Mouse (Mus musculus) cerebellum, adult 2 months (tissue): ENCODE measurements around the gene Aanat. TPM values are rescaled to one million over a fixed set of nuclear protein-coding genes. Genes with fewer than 3 reads are reported as not detected.

Experiments used
- DNase-seq, 2 experiments: peaks; one replicate each; pipeline ENCODE4 v3.0.0; 2021
- H3K27ac ChIP-seq: fragments of 200-500 bp; 2 replicates; pipeline ENCODE4 v1.5.1; 2012; ENCODE audit warnings: low read length, control low read depth, inconsistent platforms; ENCODE audit not compliant: insufficient read depth
- H3K27me3 ChIP-seq: fragments of 200-500 bp; 2 replicates; pipeline ENCODE4 v1.6.1; 2012; ENCODE audit warnings: inconsistent platforms, mild to moderate bottlenecking, low read length, moderate library complexity; ENCODE audit not compliant: control insufficient read depth, insufficient read depth
- H3K4me1 ChIP-seq: fragments of 200-500 bp; 2 replicates; pipeline ENCODE4 v1.6.1; 2011; ENCODE audit warnings: low read length; ENCODE audit not compliant: control insufficient read depth, insufficient read depth
- H3K4me3 ChIP-seq: fragments of 200-500 bp; replicated peaks from 2 replicates; pipeline ENCODE3; 2011; ENCODE audit warnings: mild to moderate bottlenecking, low read depth, low read length, control low read depth; ENCODE audit not compliant: insufficient read depth
- CTCF ChIP-seq: fragments of 200-500 bp; IDR thresholded peaks from 2 replicates; pipeline ENCODE4 v1.5.1; 2011; ENCODE audit warnings: low read depth, mild to moderate bottlenecking, control low read depth, low read length, moderate library complexity, borderline replicate concordance; ENCODE audit not compliant: insufficient read depth
- POLR2A ChIP-seq: fragments of 200-500 bp; IDR thresholded peaks from 2 replicates; pipeline ENCODE4 v1.6.1; 2011; ENCODE audit warnings: low read length, control low read depth, borderline replicate concordance; ENCODE audit not compliant: insufficient read depth
- WGBS: fragments of 180-500 bp; shearing (Covaris S2); methylation state at CpG from one replicate; pipeline ENCODE4 v1.1.7; 2018; 5-methylcytosine and 5-hydroxymethylcytosine counted together
- polyA plus RNA-seq: library from polyadenylated mRNA; depleted of rRNA; stranded (reverse); fragments of >200 nt; gene quantifications from 2 replicates; pipeline ENCODE4 v1.2.3, GENCODE M21; 2012

Aanat gene
- polyA plus RNA-seq, 1 experiment: 1.3 TPM

- DNase-seq: peak; percentile 98 to 100
- Histone ChIP-seq H3K27me3 (no peaks in the 10 kb centered on the region), H3K27ac (no peak overlapping the region), H3K4me3 (no peak overlapping the region), H3K4me1 (peaks cover 14% of the 10 kb centered on the region)
- TF ChIP-seq POLR2A (no peak), CTCF (peak; percentile 100)
These were observed 6.2 kb downstream of the Aanat start for GRCm38 (mm10) chr11:116592428-116592827.

GRCm38 (mm10) chr11:116593345-116593744 lies 7.1 kb downstream of the Aanat start:
- Histone ChIP-seq H3K27ac (no peak overlapping the region), H3K4me1 (peaks cover 17% of the 10 kb centered on the region), H3K27me3 (no peaks in the 10 kb centered on the region), H3K4me3 (no peak overlapping the region)
- no peak for DNase-seq
- WGBS: 28% methylated on average over 4 of the region's 4 CpGs
- TF ChIP-seq CTCF (no peak), POLR2A (no peak)

- no peak overlapping the region for H3K4me3 ChIP-seq
- peaks cover 30% of the 10 kb centered on the region for H3K4me1 ChIP-seq
- no peak overlapping the region for H3K27ac ChIP-seq
- DNase-seq: no peak
- no peaks in the 10 kb centered on the region for H3K27me3 ChIP-seq
- no peak for TF ChIP-seq POLR2A
- TF ChIP-seq CTCF: no peak
- 89% methylated on average over 19 of the region's 19 CpGs for WGBS
These were observed 10.5 kb downstream of the Aanat start for GRCm38 (mm10) chr11:116596766-116597165.

- TF ChIP-seq CTCF (no peak), POLR2A (no peak)
- no peak for DNase-seq
These were observed 12.0 kb downstream of the Aanat start for GRCm38 (mm10) chr11:116598193-116598592.

GRCm38 (mm10) chr11:116599230-116599629 lies 13.0 kb downstream of the Aanat start:
- WGBS: 82% methylated on average over 15 of the region's 15 CpGs

More at GRCm38 (mm10) chr11:116598193-116598592, 12.0 kb downstream of the Aanat start:
- Histone ChIP-seq H3K27me3 (no peaks in the 10 kb centered on the region), H3K4me1 (peaks cover 28% of the 10 kb centered on the region), H3K27ac (no peak overlapping the region), H3K4me3 (no peak overlapping the region)
- WGBS: 84% methylated on average over 8 of the region's 8 CpGs

GRCm38 (mm10) chr11:116601166-116601565 lies 14.9 kb downstream of the Aanat start:
- 15% methylated on average over 8 of the region's 8 CpGs for WGBS
- Histone ChIP-seq H3K4me1 (peaks cover 24% of the 10 kb centered on the region), H3K4me3 (no peak overlapping the region), H3K27me3 (no peaks in the 10 kb centered on the region), H3K27ac (no peak overlapping the region)
- TF ChIP-seq POLR2A: no peak
- no peak for TF ChIP-seq CTCF
- peak in 1 of 2 experiments; percentile 57 for DNase-seq

More at GRCm38 (mm10) chr11:116599230-116599629, 13.0 kb downstream of the Aanat start:
- Histone ChIP-seq H3K4me3 (no peak overlapping the region), H3K4me1 (peaks cover 24% of the 10 kb centered on the region), H3K27me3 (no peaks in the 10 kb centered on the region), H3K27ac (no peak overlapping the region)
- TF ChIP-seq POLR2A (no peak), CTCF (no peak)
- DNase-seq: no peak

GRCm38 (mm10) chr11:116602043-116602442 lies 15.8 kb downstream of the Aanat start:
- no peak for DNase-seq
- Histone ChIP-seq H3K4me3 (no peak overlapping the region), H3K27me3 (no peaks in the 10 kb centered on the region), H3K27ac (no peak overlapping the region), H3K4me1 (peaks cover 24% of the 10 kb centered on the region)
- WGBS: 72% methylated on average over 8 of the region's 8 CpGs
- no peak for TF ChIP-seq CTCF
- TF ChIP-seq POLR2A: no peak

- DNase-seq: no peak
- Histone ChIP-seq H3K4me1 (peaks cover 25% of the 10 kb centered on the region), H3K4me3 (no peak overlapping the region), H3K27ac (no peak overlapping the region), H3K27me3 (no peaks in the 10 kb centered on the region)
- WGBS: 89% methylated on average over 10 of the region's 10 CpGs
- TF ChIP-seq CTCF: 0 out of 2 replicates have a peak, but pooled peaks have one; percentile 28
- no peak for TF ChIP-seq POLR2A
These were observed 17.1 kb downstream of the Aanat start for GRCm38 (mm10) chr11:116603339-116603738.

GRCm38 (mm10) chr11:116604097-116604496 lies 17.9 kb downstream of the Aanat start:
- peaks cover 29% of the 10 kb centered on the region for H3K4me1 ChIP-seq

More at GRCm38 (mm10) chr11:116604097-116604496, 17.9 kb downstream of the Aanat start:
- no peak overlapping the region for H3K4me3 ChIP-seq
- DNase-seq: no peak
- H3K27me3 ChIP-seq: no peaks in the 10 kb centered on the region
- TF ChIP-seq CTCF: no peak
- TF ChIP-seq POLR2A: no peak
- 97% methylated on average over 12 of the region's 12 CpGs for WGBS
- no peak overlapping the region for H3K27ac ChIP-seq
